Mouse (Mus musculus): ENCODE data around the gene Tmem56.

The Tmem56 gene

DNA sequence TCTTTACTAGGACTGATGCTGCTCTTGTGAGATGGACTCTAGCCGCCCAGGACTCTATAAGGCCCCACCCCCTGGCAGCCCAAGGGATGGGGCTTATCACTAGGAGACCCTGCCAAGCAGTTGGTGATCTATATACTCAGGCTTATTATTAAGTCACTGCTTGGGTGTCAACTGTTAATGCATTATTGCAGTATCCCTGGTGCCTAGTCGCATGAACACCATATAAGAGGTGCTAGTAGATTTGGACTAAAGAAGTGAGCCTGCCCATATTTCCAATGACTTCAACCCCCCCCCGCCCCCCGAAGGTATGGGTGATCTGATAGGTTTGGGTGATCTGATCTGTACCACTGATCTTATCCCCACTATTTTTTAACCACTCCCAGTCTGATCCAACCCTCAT lies at the start of gene Tmem56:
Gene Tmem56 (minus strand): TSS at position 101 of the 400 bp plus-strand sequence.
- DNase-seq, result no peak

DNA sequence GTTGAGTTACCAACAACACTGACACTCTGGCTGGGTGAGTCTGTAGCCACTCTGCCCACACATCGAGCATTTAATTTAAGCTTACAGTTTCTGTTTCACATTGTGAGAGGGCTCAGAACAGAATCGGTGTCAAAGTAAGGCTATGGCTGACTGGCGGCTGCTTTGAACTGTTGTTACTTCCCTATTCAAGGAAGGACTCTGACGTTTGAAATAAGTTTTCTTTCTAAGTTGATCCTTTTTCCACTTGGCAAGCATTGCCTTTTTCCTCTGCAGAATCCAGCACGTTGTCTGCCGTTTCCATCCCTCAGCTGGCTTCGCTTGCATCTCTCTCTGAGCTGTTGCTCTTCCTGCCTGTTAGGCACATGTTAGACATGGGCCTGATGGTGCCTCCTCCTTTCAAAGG lies 47.3 kb upstream of the Tmem56 start:
- DNase-seq, result peak; percentile 22

DNA sequence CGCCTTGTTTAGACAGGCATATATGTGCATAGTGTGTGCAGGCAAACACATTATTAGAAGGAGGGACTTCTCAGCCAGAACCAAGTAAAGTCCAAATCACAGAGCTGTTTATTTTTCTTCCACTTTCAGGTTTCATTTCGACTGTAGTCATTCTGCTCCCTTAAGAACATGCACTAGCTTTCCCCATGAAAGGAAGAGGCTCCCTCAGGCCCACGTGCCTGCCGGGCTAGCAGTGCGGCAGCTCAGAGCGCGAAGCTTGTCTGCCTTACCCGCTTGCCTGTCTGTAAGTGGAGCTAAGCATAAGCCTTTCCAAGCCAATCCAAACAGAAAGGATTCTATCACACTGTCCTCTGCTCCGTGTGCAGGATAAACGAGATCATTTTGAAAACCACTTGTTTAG lies 46.7 kb upstream of the Tmem56 start:
- no peak for DNase-seq

DNA sequence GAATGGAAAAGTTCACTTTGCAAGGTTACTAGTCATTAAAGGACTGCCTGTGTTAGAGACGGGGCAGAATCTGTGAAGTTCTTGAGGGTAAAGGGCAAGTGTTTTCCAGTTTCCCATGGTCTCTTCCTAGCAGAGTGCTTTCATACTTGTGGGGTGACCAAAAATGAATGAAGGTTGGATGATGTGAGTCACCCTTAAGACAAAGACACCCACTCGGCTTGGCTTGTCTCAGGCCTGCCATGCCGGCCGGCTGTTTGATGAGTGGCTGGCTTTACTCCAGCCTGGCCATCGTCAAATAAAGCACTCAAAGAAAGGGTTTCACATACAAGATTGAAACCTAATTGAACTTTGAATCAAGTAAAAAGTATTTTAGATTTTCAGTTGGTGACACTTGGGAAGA lies 44.5 kb upstream of the Tmem56 start:
- no peak for DNase-seq

DNA sequence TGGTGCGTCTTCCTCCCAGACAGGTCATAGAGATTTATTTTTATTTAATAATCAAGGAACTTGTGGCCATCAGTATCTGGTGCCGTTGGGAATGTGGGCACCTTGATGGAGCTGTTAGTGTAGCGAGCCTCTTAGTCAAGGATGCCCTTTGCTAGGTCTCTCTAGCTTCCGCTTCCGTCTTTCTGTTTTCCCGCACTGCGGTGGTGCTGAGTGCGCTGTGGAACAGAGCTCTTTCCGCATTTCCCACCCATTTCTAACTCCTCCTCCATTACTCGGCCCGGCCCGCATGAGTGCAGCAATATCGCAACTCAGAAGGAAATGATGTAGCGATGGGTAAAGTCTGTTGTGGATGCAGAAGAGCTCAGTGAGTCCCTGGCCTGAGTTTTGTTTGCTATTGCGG lies 40.5 kb upstream of the Tmem56 start:
- DNase-seq, result no peak

DNA sequence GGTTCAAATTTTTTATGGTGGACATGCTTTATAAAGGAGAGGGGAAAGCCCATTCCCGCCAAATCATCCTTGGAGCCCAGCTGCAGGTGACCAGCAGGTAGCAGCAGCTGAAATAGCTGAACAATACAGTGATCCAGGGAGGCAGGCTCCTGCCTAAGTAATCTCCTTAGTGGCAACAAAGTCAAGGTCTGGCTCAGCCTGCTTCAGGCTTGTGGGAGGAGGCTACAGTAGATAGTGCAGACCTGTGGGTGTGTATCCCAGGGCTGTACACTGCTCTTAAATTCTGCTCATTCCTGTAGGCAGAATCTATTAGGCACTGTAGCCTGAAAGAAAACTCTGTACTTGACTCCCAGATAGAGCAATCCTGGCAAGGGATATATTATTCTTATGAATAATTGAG lies 38.0 kb upstream of the Tmem56 start:
- no peak for DNase-seq

DNA sequence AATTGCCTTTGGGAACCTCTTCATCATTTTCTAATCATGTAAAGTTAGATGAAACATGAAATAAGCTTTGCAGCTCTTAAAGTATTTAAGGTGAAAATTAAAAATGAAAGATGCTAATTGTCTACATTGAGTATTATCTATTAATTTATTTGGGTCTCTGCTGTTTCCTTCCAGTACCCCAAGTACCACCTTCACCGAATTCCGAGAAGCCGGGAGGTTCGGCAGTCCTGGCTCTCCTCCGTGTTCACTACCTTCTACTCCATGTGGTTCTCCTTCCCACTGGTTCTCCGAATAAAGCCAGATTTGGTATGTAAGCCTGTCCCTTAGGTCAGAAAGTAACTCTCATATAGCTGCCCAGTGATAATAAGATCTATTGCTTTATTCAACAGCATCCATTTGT lies 37.0 kb upstream of the Tmem56 start:
- no peak for DNase-seq

DNA sequence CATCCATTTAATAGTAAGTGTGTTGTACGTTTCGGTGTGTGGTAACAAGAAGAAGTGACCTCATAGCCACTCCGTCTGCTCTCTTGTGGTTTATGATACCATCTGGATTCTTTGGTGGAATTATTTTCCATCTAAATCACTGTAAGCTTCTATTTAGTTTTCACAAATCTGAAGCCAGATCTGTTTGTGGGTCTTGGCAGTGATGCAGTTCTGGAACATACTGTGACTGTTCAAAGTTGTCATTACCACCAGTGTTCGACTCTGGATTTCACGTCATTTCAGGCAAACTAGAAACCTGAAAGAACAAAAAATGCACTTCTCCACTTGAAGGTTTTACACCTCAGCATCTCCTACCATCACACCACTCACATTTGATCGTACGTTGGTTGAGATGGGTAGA lies 32.6 kb upstream of the Tmem56 start:
- DNase-seq, result no peak

DNA sequence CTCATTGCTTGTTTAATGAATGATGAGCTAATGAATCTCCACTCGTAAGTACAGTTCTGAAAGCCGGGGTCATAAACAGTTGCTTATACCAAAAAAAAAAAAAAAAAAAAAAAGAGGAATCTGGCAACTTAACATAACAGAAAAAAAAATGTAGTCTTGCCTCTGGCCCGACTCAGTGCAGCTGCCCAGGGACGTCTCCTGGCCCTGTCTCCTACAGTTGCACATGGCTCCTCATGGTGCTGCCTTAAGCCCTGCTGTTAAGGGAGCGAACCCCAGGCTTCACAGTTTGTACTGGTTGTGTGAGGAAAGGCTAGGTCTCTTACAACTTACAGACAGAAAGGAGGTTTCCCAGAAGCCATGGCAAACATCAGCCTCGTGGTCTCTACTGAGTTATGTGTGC lies 31.3 kb upstream of the Tmem56 start:
- DNase-seq, result no peak

DNA sequence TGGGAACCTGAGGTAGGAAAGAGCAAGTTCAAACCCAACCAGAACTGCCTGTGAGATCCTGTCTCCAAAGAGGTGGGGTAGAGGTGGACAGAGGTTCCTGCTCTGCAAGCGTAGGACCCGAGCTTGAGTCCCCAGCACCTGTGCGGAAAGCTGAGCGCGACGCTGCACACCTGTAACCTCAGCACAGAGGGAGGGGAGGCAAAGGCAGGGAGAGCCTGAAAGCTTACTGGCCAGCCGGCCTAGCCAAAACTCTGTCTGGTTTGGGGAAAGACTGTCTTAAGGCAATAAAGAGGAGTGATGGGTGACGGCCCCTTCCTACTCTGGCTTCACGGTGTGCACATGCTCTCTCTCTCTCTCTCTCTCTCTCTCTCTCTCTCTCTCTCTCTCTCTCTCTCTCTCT lies 30.1 kb upstream of the Tmem56 start:
- no peak for DNase-seq

DNA sequence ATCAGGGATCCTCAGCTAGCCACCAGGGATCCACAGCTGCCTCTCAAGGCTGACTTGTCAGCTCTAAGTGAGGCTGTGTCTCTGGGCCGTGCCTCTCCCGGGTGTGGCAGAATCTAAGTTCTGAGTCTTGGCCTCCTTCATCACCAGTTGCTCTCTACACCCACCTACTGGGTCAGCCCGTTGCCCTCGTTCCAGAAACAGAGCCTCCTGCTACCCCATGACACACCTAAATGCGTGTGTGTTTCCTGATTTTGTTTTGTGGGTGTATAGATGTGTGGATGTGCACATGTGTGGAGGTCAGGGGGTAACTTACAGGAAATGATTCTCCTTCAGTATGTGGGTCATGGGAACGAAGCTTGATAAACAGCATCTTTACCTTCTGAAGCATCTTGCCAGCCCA lies 29.5 kb upstream of the Tmem56 start:
- no peak for DNase-seq

DNA sequence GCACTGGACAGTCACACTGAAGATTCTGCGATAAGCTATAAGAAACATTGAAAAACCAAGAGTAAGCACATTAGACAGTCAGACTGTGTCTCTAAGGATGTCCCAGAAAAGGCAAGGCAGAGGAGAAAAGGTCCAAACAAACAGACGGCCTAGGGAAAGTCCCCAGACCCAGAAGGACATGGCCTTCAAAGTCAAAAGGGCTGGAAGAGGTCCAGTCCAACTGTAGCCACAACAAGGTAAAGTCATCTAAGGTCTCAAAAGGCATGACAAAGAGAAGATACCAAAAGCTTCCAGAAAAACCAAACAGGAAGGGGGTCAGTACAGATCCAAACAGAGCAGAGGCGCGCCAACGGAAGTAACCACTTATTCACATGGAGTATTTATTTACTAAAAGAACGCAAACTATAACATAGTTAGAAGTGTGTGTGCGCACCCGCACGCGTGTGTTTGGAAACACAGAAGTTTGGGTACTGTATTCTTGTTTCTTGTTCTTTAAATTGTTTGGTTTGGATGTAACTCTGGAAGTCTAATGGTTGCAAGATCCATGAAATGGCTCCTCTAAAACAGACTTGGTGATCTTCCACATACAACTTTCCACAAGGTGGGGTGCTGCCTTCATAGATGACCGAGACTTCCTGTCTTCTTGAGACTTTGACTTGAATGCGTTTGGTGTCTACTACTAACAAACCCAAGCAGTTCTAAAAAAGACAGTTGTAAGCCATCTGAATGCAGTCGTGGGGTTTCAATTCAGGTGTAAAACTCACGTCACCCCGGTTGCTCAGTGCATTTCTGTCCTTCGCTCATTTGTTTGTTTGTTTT lies 27.2 kb upstream of the Tmem56 start:
- peak; percentile 39 for DNase-seq

DNA sequence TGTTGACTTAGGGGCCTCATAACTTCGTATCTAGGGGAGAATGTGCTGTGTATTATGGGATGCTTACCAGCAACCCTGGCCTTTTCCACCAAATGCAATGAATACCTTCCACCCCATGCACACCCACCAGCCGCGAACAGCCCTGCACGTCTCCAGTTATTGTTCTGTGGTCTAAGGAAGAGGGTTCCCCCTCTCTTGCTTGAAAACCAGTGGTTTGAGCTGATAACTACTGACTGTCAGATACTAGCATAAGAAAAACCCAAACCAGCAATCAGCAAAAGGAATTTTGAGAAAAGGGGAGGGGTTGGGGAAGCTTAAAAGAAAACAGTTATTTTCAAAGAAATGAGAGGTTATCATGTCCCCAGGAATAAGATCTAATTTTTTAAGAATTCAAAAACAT lies 26.5 kb upstream of the Tmem56 start:
- no peak for DNase-seq

DNA sequence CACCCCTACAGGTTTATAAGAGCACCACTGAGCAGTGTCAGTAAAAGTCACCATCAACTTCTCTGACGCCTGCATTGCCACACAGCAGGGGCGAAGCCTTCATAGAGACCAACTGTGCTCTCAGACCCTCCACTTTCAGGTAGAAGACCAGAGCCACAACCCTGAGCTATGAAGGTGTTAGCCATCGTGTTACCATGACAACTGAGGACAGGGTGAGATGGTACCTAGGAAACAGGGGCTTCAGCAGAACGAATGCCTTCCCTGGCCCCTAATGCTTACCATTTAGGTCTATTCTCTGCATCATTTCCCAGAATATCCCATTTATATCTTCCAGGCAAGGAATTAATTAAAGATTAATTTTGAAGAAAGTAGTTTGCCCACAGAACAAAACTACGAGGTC lies 26.0 kb upstream of the Tmem56 start:
- DNase-seq, result no peak

DNA sequence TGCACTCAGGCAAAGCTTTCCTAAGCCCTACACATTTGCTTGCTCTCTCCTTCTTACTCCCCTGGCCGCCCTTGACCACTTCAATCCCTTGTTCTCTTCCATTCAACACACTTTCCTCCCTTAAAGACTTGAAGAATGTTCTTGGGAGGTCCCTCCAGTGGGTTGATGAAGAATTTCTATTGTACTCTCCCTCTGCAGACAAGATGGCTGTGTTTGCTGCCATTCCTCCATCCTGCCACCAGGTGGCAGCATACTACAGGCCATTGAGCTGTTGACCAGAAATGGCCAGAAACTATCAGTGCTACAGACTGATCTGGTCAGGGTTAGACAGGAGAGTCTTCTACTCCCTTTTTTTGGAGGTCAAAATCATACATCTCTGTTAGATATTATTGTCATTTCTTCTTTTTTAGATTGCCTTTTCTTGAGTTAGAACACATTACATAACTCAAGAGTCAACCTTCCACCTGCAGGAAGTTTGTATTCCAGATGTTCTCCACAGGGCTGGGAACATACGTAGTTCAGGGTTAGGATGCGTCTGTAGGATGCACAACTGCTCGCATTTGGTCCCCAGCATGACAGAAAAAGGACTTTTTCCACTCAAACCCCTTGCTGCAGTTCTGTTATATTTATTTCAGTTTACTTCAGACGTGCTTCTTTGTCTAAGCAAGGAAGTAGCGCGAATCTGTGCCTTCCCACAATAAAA lies 24.8 kb upstream of the Tmem56 start:
- peak; percentile 83 for DNase-seq

DNA sequence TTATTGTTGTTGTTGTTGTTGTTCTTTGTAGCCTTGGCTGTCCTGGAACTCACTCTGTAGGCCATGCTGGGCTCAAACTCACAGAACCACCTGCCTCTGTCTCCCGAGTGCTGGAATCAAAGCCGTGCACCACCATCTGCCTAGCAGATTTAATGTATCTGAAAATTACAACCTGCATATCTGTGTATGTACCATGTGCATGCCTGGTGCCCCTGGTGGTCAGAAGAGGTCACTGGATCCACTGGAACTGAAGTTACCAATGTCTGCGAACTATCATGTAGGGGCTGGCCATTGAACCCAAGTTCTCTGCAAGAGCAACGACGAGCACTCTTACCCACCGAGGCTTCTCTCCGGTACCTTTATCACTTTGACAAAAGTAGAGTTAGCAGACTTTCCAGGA lies 23.7 kb upstream of the Tmem56 start:
- peak; percentile 22 for DNase-seq

DNA sequence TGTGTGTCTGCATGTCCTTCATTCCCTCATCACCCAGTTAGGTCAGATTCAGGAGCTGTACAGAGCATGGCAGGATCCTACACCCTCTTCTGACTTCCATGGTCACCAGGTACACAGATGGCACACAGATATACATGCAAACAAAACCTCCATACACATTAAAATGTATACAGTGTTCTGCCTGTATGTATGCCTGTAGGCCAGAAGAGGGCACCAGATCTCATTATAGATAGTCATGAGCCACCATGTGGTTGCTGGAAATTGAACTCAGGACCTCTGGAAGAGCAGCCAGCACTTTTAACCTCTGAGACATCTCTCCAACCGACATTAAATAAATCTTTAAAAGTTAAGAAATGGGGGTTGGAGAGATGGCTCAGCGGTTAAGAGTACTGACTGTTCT lies 11.3 kb upstream of the Tmem56 start:
- DNase-seq, result no peak

DNA sequence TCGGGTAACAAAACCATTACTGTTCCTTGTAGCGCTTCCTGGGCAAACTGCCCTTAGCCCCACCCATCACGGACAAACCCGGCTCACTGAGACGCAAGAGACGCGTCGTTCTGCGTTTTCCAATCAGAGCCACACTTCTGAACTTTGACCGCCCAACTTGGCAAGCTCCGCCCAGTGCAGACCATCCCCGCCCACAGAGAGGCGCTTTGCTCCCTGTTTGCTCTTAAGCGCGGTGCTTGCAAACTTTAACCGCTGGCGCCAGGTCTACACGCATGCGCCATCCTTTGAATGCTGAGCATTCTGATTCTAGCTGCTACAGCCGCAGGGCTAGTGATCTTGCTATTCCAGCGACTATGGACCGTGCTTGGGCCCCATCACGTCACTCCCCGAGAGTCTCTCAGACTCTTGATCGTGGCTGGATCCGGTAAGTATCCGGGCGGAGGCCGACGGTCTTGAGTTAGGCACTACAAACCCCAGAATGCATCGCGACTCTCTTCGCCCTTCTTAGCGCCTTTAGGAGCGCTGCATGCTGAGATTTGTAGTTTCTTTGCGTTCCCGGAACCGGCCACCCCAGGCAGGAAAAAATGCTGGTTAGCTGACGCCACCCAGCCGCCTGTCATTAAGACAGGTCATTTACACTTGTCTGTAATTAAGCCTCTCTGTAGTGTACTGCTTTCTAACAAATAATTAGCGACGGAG lies 8.8 kb upstream of the Tmem56 start, which contains the start of gene Alg14:
Gene Alg14 (plus strand): TSS at position 214 of the 699 bp plus-strand sequence.
- DNase-seq, result peak; percentile 99

DNA sequence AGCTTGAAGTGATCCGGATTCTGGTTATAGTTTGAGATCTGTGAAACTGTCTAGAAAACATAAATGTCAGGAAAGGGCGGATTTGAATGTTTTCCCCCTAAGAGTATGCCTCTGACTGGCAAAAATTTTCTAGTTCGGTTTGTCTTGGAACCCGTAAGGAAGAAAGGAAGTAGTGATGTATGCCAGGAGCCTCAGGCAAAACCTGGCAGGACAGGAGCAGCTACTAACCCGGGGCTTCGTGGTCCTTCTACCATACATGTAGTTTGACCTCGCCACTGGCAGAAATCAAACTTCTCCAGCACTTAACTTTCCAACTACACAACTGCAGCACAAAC lies 8.3 kb upstream of the Tmem56 start:
- DNase-seq, result no peak

DNA sequence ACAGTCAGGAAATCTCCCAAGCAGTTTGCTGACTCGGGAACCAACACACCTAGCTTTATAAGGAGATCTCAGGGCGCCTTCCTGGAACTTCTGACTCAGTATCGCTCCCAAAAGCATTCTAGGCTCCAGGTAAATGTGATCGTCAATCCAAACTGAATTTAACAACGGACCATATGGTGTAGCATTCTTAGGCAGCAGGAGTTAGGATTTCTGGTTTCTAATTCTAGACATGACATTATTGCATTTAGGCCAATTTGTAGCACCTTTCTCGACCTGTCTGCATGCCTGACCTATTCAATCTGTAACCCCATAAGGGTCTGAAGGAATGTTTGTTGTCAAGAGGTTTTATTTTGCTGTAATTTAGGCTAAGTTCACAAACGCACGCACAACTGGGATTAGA lies 7.8 kb upstream of the Tmem56 start:
- no peak for DNase-seq

DNA sequence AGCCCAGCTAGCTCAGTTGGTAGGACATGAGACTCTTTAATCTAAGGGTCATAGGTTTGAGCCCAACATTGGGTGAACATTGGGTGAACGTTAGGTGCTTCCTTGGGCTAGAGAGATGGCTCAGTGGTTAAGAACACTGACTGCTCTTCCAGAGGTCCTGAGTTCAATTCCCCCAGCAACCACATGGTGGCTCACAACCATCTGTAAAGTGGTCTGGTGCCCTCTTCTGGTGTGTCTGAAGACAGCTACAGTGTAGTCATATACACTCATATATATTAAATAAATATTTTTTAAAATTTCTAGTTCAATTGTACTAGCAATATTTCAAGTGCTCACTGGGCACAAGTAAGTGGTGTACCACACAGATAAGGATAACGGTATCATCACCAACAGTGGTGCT lies 4.3 kb upstream of the Tmem56 start:
- DNase-seq, result no peak

DNA sequence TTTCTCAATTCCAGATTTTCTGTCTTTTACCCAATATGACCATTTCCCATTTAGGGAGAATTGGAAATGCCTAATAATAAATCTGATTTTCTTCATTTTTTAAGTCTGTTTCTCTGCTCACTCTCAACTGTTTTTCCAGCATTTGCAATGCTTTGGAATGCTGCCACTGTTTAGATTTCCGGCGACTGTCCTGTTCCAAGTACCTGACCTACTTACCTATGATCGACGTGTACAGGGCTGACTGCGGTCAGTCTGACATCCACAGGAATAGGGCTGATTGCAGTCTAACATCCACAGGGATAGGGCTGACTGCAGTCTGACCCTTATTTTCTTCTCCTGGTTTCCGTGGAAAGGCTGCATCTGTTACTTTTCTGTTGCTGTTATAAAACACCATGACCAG lies 2.3 kb upstream of the Tmem56 start:
- DNase-seq, result no peak

DNA sequence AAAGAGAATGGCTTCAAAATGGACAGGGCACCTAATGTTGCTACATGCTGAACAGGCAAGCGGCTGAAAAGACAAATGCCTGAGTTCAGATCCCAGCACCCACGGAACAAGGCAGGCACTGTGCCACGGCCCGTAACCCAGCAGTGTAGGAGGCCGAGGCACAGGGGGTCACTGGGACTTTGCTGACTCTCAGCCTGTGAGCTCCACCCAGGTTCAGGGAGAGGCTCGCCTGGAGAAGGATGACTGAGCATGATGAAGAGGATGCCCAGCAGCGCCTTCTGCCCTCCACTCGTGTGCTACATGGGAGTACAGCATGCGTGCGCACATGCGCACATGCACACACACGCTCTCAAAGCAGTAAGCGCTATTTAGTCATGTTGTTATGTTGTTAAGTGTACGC lies 3.2 kb downstream of the Tmem56 start:
- DNase-seq, result no peak

DNA sequence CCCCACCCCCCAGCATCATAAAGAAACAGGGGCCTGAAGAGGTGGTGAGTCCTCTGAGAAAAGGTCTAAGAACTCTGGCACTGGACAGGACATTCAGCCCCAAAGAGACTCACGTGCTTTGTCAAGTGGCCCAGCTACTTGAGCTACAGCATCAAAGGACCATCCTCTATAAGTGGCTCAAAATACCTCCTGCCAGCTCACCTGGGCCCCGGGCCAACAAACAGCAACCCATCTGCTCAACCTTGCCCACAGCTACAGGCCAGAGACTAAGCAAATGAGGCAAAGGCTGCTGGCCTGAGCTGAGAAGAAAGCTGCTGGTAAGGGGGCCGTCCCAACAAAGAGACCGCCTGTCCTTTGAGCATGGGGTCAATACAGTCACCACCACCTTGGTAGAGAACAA lies 5.3 kb downstream of the Tmem56 start:
- DNase-seq, result no peak
